Mouse (Mus musculus) erythroblast, embryonic 14.5 days (primary cell): ENCODE measurements around the gene Fancl.

Experiments used
- GATA1 ChIP-seq: IDR thresholded peaks from 2 replicates; pipeline ENCODE4 v1.6.1; 2012; ENCODE audit warnings: low read length, inconsistent platforms, mixed read lengths
- TAL1 ChIP-seq: IDR thresholded peaks from 3 replicates; pipeline ENCODE4 v1.6.1; 2012; ENCODE audit warnings: low read length, inconsistent platforms, mixed read lengths

- TF ChIP-seq GATA1 = no peak
- no peak for TF ChIP-seq TAL1
Observed at GRCm38 (mm10) chr11:26378074-26378473, 7.9 kb upstream of the Fancl start.
